Mouse (Mus musculus) telencephalon, adult 2 months (tissue): ENCODE measurements around the gene Pdpk1.
"Not testable (repeated sequence)": the region's sequence is repeated elsewhere in the genome, so short reads cannot be mapped to it uniquely, and the experiment has no call there.

Experiments used
- DNase-seq: peaks from one replicate; pipeline ENCODE4 v3.0.0-alpha.2; 2011; ENCODE audit warnings: low read depth, low spot score

Gene Pdpk1

GRCm38 (mm10) chr17:24119446-24119845 lies 31.3 kb downstream of the Pdpk1 start:
- DNase-seq: no peak

GRCm38 (mm10) chr17:24113031-24113430 lies 37.7 kb downstream of the Pdpk1 start:
- DNase-seq: no peak

DNA sequence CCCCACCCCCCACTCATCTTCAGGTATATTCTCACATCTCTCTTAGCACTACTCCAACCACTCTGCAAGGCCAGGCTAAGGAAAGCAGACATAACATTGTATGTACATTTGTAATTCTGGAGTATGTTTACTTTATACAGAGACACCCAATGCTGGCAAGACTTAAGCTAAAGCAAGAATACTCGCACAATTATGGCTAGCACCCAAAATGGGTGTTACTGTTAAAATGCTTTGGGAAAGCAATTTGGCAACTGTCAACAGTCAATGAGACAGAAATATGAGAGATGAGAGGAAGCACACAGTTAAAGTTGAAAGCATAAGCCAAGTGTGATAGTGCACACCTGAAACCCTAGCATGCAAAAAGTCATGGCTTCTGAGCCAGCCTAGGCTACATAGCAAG lies 39.5 kb downstream of the Pdpk1 start:
- no peak for DNase-seq

- DNase-seq: peak; percentile 61
These were observed 41.8 kb downstream of the Pdpk1 start for GRCm38 (mm10) chr17:24108896-24109295.

- no peak for DNase-seq
These were observed 45.6 kb downstream of the Pdpk1 start for GRCm38 (mm10) chr17:24105111-24105510.

DNA sequence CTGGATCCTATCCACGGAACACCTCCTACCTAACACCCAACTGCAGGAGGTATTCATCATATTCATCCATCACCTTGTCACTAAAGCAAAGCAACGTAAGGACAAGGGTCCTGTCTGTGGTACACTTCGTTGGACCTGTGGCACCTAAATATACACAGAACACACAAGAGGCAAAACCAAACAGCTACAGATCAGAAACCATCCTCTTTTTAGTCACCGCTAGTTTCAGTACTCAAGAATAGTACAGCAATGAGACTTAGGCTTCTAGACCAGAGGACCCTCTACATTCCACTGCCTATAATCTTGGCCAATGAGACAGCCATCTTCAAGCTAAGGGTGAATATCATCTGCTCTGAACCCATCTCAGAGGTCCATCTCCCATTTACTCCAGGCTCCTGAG lies 52.4 kb downstream of the Pdpk1 start:
- DNase-seq: no peak

DNA sequence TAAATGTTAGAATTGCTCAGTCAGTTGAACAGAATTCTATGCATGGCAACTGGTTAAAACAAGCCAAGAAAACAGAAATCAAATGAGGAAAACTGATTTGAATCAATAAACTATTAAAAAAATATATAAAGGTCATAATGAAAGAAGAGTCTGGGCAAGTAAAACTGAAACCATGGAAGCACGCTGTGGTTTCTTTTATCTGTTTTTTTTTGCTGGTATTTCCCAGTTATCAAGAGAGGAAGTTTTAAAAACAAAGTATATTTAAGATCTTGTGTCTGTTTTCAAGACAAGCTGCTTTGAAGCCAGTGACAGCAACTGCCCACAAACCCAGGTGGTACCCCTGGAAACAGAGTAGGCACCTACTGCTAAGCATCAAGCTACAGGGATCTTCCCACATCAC lies 60.1 kb downstream of the Pdpk1 start:
- DNase-seq: no peak

GRCm38 (mm10) chr17:24086399-24086798 lies 64.3 kb downstream of the Pdpk1 start:
- DNase-seq: not testable (repeated sequence)

GRCm38 (mm10) chr17:24084593-24084992 lies 66.1 kb downstream of the Pdpk1 start:
- no peak for DNase-seq

- DNase-seq: no peak
These were observed 73.6 kb downstream of the Pdpk1 start for GRCm38 (mm10) chr17:24077101-24077500.

DNA sequence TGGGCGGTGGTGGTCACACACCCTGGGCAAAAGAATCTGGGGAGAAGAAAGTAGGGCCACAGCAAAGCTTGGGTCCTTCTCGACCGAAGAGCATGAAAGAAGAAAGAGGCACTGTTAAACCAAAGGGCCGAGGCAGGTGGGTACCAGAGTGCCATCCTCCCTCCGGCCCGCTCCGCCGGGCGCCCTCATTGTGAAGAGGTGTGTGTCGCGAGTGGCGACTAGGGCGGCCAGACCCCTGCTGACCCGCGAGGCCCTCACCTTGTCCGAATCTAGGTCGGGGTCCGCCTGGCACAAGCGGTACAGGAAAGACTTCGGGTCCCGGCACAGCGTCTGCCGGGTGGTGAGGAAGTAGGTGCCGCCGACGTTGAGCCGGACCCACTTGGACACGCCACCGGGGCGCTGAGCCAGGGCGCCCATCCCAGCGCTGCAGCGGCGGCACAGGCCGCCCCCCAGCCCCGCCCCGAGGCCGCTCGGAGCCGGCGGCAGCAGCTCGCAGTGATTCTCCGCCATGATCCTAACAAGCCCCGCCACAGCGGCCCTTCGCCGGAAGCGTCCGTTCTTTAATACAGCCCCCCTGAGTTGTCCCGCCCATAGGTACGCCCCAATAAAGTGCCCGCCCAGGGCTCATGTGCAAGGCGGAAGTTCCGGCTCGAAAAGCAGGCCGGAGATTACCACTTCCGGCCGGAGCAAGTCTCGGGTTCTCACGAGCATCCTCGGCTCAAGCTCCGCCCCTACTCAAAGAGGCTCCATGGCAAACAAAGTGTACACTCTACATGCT lies 77.6 kb downstream of the Pdpk1 start, which contains the start of gene Kctd5:
Gene Kctd5 (minus strand): TSS at position 567 of the 778 bp plus-strand sequence.
- DNase-seq: peak; percentile 96

- DNase-seq: no peak
These were observed 81.2 kb downstream of the Pdpk1 start for GRCm38 (mm10) chr17:24069531-24069930.

DNA sequence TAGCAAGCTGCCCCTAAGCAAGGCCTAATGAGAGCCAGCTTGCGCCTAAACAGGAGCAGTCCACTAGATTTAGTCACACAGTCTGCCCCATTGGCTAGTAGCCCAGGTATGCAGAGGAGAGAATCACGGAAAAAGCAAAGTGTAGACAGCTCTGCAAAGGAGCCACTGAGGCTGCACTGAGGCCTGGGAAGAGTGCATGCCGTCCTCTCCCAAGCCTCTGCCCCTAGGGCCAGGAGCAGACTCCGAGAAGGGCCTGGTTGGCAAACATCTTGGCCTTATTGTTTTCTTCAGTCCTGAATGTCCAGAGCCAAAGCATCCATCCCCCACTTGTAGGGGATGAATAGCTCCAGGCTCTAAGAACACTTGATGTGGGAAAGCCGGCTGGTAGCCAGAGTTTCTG lies 82.5 kb downstream of the Pdpk1 start:
- no peak for DNase-seq

- DNase-seq: no peak
These were observed 88.1 kb downstream of the Pdpk1 start for GRCm38 (mm10) chr17:24062459-24063155.

- DNase-seq: no peak
These were observed 92.9 kb downstream of the Pdpk1 start for GRCm38 (mm10) chr17:24057730-24058245.

- no peak for DNase-seq
These were observed 93.8 kb downstream of the Pdpk1 start for GRCm38 (mm10) chr17:24056636-24057625.

DNA sequence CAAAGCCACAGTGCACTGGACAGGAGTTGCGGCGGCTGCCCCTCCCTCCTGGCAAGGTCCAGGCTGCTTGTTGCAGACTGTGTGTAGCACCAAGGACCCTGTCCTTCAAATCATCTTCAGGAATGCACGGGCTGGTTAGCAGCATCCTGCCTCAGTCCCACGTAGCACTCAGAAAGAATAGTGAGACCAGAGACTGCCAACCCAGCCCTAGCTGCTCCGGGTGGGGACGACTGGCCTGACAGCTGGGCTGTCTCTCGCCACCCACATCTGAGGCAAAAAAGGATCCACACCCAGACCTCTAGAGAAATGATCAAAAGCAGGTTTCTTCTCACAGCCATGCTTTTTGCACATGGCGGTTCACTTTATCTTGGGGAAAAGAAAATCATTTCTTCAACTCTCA lies 101.7 kb downstream of the Pdpk1 start:
- peak; percentile 63 for DNase-seq

GRCm38 (mm10) chr17:24048053-24048452 lies 102.7 kb downstream of the Pdpk1 start:
- DNase-seq: no peak

GRCm38 (mm10) chr17:24046026-24046425 lies 104.7 kb downstream of the Pdpk1 start:
- no peak for DNase-seq

- no peak for DNase-seq
These were observed 105.1 kb downstream of the Pdpk1 start for GRCm38 (mm10) chr17:24045608-24046007.

GRCm38 (mm10) chr17:24044482-24044881 lies 106.2 kb downstream of the Pdpk1 start:
- DNase-seq: no peak

DNA sequence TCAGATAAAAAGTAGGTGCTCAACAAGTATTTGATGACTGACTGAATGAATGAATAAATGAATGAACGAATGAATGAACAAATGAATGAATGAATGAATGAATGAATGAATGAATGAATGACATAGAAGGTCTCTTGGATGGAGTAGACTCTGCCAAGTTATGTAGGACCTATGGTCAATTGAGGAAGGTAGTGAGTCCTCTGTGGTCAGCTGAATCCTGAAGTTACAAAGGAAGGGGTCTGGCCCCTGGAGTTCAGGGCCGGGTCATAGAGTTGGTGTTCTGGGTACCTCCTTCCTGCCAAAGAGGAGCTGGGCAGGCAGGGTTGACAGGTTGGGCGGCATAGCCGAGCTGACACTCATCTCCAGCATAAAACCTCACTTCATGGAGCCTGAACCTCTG lies 112.9 kb downstream of the Pdpk1 start, which contains the start of gene Prss27:
Gene Prss27 (plus strand): TSS at position 301 of the 400 bp plus-strand sequence.
- DNase-seq: no peak
